Mouse (Mus musculus) neural tube, embryonic 14.5 days (tissue): ENCODE results near the gene Zfp580. TPM values are rescaled to one million over a fixed set of nuclear protein-coding genes. Genes with fewer than 3 reads are reported as not detected.
"Not testable (repeated sequence)": the region's sequence is repeated elsewhere in the genome, so short reads cannot be mapped to it uniquely, and the experiment has no call there.

ENCODE experiments used
- ATAC-seq: fragments of 200-750 bp; cut with Nextera tagmentation; 2 replicates; pipeline ENCODE4 v1.8.0; 2017; ENCODE audit warnings: low read depth, mild to moderate bottlenecking, moderate TSS enrichment, moderate library complexity
- H3K27ac ChIP-seq: fragments of 300-500 bp; sonication (generic); 2 replicates; pipeline ENCODE4 v1.5.1; 2014; ENCODE audit warnings: low read depth, mild to moderate bottlenecking, control low read depth, low read length, moderate library complexity, mixed read lengths
- H3K27me3 ChIP-seq: fragments of 300-500 bp; sonication (generic); 2 replicates; pipeline ENCODE4 v1.6.1; 2014; ENCODE audit warnings: low read length; ENCODE audit not compliant: control insufficient read depth, insufficient read depth
- H3K36me3 ChIP-seq: fragments of 300-500 bp; sonication (generic); 2 replicates; pipeline ENCODE4 v1.6.1; 2014; ENCODE audit warnings: low read length, mixed read lengths; ENCODE audit not compliant: control insufficient read depth, insufficient read depth
- H3K4me1 ChIP-seq: fragments of 300-500 bp; sonication (generic); 2 replicates; pipeline ENCODE4 v1.6.1; 2014; ENCODE audit warnings: low read length; ENCODE audit not compliant: control insufficient read depth, insufficient read depth
- H3K4me2 ChIP-seq: fragments of 300-500 bp; sonication (generic); 2 replicates; pipeline ENCODE4 v1.6.1; 2014; ENCODE audit warnings: mild to moderate bottlenecking, low read depth, low read length, control low read depth
- H3K4me3 ChIP-seq: fragments of 300-500 bp; sonication (generic); 2 replicates; pipeline ENCODE4 v1.5.1; 2014; ENCODE audit warnings: low read depth, low read length, control low read depth, mixed read lengths
- H3K9ac ChIP-seq: fragments of 300-500 bp; sonication (generic); replicated peaks from 2 replicates; pipeline ENCODE4 v1.6.1; 2014; ENCODE audit warnings: low read depth, mild to moderate bottlenecking, control low read depth, low read length, mixed read lengths
- H3K9me3 ChIP-seq: fragments of 300-500 bp; sonication (generic); 2 replicates; pipeline ENCODE4 v1.6.1; 2016; ENCODE audit warnings: low read length; ENCODE audit not compliant: control insufficient read depth
- WGBS: fragments of 180-500 bp; shearing (Covaris S2); extraction: QIAGEN DNeasy Blood & Tissue Kit; methylation state at CpG from one replicate; pipeline ENCODE4 v1.1.7; 2014; 5-methylcytosine and 5-hydroxymethylcytosine counted together
- polyA plus RNA-seq: library from polyadenylated mRNA; unstranded; fragments of >200 nt; fragmentation: Nextera tagmentation; extraction: Ambion mirVana; gene quantifications from 2 replicates; pipeline ENCODE4 v1.2.1, GENCODE M21; 2014

Zfp580 gene
- polyA plus RNA-seq, 1 experiment from 2014 or later, result 111 TPM

GRCm38 (mm10) chr7:5074984-5075383, 23.6 kb downstream of the Zfp580 start:
- Histone ChIP-seq H3K9me3 (no peaks in the 10 kb centered on the region), H3K4me1 (no peaks in the 10 kb centered on the region), H3K9ac (no peak overlapping the region), H3K27ac (no peak overlapping the region), H3K36me3 (peaks cover 75% of the 10 kb centered on the region), H3K4me2 (no peak overlapping the region), H3K27me3 (no peaks in the 10 kb centered on the region), H3K4me3 (no peak overlapping the region)
- ATAC-seq, result no peak
- 94% methylated on average over 5 of the region's 5 CpGs for WGBS

- Histone ChIP-seq H3K9me3 (no peaks in the 10 kb centered on the region), H3K27ac (no peak overlapping the region), H3K4me3 (no peak overlapping the region), H3K9ac (no peak overlapping the region), H3K4me2 (no peak overlapping the region), H3K4me1 (peaks cover 9% of the 10 kb centered on the region; the same call in 1 of the 2 replicates), H3K27me3 (no peaks in the 10 kb centered on the region; the same call in 1 of the 2 replicates), H3K36me3 (peaks cover 57% of the 10 kb centered on the region)
- ATAC-seq, result no peak
- 90% methylated on average over 2 of the region's 2 CpGs for WGBS
These were observed 25.6 kb downstream of the Zfp580 start for GRCm38 (mm10) chr7:5076931-5077330.

GRCm38 (mm10) chr7:5079365-5080009, 28.1 kb downstream of the Zfp580 start:
- H3K4me3 ChIP-seq, result peak overlapping the region; percentile 93
- peak overlapping the region; percentile 32; the same call in 1 of the 2 replicates for H3K9ac ChIP-seq
- H3K27me3 ChIP-seq, H3K9me3 ChIP-seq: not testable (repeated sequence)
- peak overlapping the region; percentile 90 for H3K27ac ChIP-seq
- peak; percentile 61 for ATAC-seq
- H3K4me2 ChIP-seq, result peak overlapping the region; percentile 71
- 50% methylated on average over 9 of the region's 13 CpGs for WGBS
- peaks cover 12% of the 10 kb centered on the region; the same call in 1 of the 2 replicates for H3K4me1 ChIP-seq
- H3K36me3 ChIP-seq, result peaks cover 39% of the 10 kb centered on the region

DNA sequence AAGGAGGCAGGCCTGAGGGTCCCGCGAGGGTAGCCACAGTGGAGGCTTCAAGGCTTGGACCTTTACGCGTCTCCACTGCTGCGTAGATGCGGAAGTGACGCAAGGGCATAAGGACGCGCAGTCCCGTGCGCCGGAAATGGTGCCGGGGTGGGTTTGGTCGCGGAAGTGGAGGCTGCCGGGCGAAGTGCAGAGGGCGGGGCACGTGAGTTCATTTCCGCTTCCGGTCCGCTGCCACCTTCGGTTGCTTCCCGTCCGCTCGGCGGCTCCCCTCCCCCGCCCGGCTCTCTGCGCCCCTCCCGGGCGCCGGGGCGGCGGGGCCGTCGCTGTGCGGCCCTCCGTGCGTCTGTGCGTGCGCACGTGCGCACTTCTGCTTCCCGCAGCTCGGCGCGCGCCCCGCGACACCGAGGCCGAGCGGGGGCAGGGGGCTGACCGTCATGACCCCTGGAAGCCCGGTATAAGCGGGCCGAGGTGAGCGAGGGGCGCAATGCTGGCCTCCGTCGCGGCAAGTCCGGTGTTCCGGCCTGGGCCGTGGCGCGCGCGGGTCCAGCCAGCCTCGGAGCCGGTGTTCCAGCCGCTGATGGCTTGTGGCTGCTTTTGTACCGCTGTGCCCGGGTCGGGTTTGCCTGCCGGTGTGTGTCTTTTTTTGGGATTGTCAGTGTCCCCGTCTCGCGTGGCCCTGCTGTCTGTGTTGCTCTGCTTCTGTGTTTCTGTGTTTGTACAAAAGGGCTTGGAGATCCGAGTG, 28.8 kb downstream of the Zfp580 start, which contains the start of gene Epn1:
Gene Epn1, plus strand, starts transcription at position 226 of the 742 bp plus-strand sequence.
- H3K9ac ChIP-seq, result peak within 1 kb of the TSS; percentile 94
- no peaks in the 10 kb centered on the region; the same call in 1 of the 2 replicates for H3K27me3 ChIP-seq
- peak within 1 kb of the TSS; percentile 93 for H3K4me3 ChIP-seq
- H3K4me1 ChIP-seq, result peaks cover 12% of the 10 kb centered on the region; the same call in 1 of the 2 replicates
- peaks cover 38% of the 10 kb centered on the region for H3K36me3 ChIP-seq
- H3K9me3 ChIP-seq, result no peaks in the 10 kb centered on the region
- peak; percentile 98 for ATAC-seq
- peak within 1 kb of the TSS; percentile 71 for H3K4me2 ChIP-seq
- under 1% methylated on average over 77 of the region's 81 CpGs for WGBS
- peak within 1 kb of the TSS; percentile 90 for H3K27ac ChIP-seq

GRCm38 (mm10) chr7:5080815-5081214, 29.5 kb downstream of the Zfp580 start:
- Histone ChIP-seq H3K9ac (peak overlapping the region; percentile 94), H3K27ac (peak overlapping the region; percentile 90; the same call in 1 of the 2 replicates), H3K27me3 (no peaks in the 10 kb centered on the region; the same call in 1 of the 2 replicates), H3K4me3 (peak overlapping the region; percentile 93), H3K9me3 (no peaks in the 10 kb centered on the region), H3K36me3 (peaks cover 32% of the 10 kb centered on the region), H3K4me1 (peaks cover 12% of the 10 kb centered on the region; the same call in 1 of the 2 replicates), H3K4me2 (peak overlapping the region; percentile 71)
- ATAC-seq, result no peak
- WGBS, result 20% methylated on average over 6 of the region's 6 CpGs

DNA sequence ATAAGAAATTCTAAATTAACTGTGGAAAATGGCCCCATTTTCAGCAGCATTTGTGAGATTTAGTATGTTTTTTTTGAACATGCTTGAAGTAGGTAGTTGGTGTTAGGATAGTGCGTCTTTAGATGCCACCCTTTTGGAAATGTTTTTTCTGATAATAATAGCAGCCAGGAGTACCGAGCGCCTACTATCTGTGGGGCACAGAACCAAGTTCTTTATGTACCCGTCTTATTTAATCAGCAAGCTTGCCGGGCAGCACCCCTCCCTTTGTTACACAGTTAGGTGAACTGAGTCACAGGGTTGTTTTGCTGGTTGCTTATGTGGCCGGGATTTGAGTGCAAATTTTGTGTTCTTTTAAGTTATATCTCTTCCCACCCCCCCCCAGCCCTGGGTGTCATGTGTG, 29.9 kb downstream of the Zfp580 start:
- no peak for ATAC-seq
- peak overlapping the region; percentile 71 for H3K4me2 ChIP-seq
- no peak overlapping the region for H3K27ac ChIP-seq
- peak overlapping the region; percentile 93 for H3K4me3 ChIP-seq
- no peaks in the 10 kb centered on the region; the same call in 1 of the 2 replicates for H3K27me3 ChIP-seq
- WGBS, result 78% methylated on average over 6 of the region's 6 CpGs
- peak overlapping the region; percentile 94; the same call in 1 of the 2 replicates for H3K9ac ChIP-seq
- H3K4me1 ChIP-seq, result peaks cover 12% of the 10 kb centered on the region; the same call in 1 of the 2 replicates
- no peaks in the 10 kb centered on the region for H3K9me3 ChIP-seq
- peaks cover 29% of the 10 kb centered on the region for H3K36me3 ChIP-seq

GRCm38 (mm10) chr7:5081939-5082338, 30.6 kb downstream of the Zfp580 start:
- WGBS, result 97% methylated on average over 2 of the region's 2 CpGs
- Histone ChIP-seq H3K4me1 (peaks cover 12% of the 10 kb centered on the region; the same call in 1 of the 2 replicates), H3K9ac (no peak overlapping the region), H3K27ac (no peak overlapping the region), H3K9me3 (no peaks in the 10 kb centered on the region), H3K36me3 (peaks cover 22% of the 10 kb centered on the region), H3K4me3 (no peak overlapping the region), H3K4me2 (peak overlapping the region; percentile 14; the same call in 1 of the 2 replicates), H3K27me3 (no peaks in the 10 kb centered on the region; the same call in 1 of the 2 replicates)
- ATAC-seq, result no peak

DNA sequence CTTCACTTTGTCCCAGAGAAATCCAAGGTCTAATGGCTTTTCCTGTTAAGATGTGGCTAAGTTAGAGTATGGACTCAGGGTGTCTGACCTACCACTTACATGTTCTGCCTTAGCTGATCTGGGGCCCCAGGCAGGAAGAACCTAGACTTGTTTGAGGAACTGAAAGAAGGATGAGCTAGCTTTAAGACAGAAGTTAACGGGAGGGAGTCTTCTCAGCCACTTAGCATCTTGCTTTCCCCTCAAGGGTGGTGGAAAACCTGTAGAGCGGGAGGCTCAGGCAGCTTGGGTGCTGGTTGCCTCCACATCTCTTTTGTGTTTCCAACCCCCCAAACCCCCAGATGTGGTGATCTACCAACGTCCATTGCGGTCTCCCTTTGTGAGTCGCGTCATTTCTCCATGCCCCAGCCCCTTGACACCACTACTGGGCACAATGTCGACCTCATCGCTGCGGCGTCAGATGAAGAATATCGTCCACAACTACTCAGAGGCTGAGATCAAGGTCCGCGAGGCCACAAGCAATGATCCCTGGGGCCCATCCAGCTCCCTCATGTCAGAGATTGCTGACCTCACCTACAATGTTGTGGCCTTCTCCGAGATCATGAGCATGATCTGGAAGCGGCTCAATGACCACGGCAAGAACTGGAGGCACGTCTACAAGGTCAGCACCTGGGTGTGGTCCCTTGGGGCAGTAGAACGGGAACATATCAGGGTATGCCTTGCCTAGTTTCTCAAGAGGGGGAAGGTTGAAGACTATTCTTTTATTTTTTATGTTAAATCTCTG, 32.2 kb downstream of the Zfp580 start:
- Histone ChIP-seq H3K4me3 (no peak overlapping the region), H3K4me1 (peaks cover 12% of the 10 kb centered on the region; the same call in 1 of the 2 replicates), H3K9ac (no peak overlapping the region), H3K9me3 (no peaks in the 10 kb centered on the region), H3K4me2 (no peak overlapping the region), H3K27me3 (no peaks in the 10 kb centered on the region; the same call in 1 of the 2 replicates), H3K27ac (no peak overlapping the region), H3K36me3 (0 out of 2 replicates have a peak, but pooled peaks cover 6% of the 10 kb centered on the region)
- no peak for ATAC-seq
- WGBS, result 96% methylated on average over 18 of the region's 18 CpGs
